Mouse (Mus musculus) cerebellum, adult 2 months (tissue): ENCODE results near the gene Rangrf.
"Not testable (repeated sequence)": the region's sequence is repeated elsewhere in the genome, so short reads cannot be mapped to it uniquely, and the experiment has no call there.

Experiments
- CTCF ChIP-seq: fragments of 200-500 bp; IDR thresholded peaks from 2 replicates; pipeline ENCODE4 v1.5.1; 2011; ENCODE audit warnings: low read depth, mild to moderate bottlenecking, control low read depth, low read length, moderate library complexity, borderline replicate concordance; ENCODE audit not compliant: insufficient read depth
- POLR2A ChIP-seq: fragments of 200-500 bp; IDR thresholded peaks from 2 replicates; pipeline ENCODE4 v1.6.1; 2011; ENCODE audit warnings: low read length, control low read depth, borderline replicate concordance; ENCODE audit not compliant: insufficient read depth

GRCm38 (mm10) chr11:69011445-69011844 is 36.5 kb upstream of the Rangrf start:
- not testable (repeated sequence) for TF ChIP-seq CTCF, POLR2A
